13 mouse cellular contexts compared by ENCODE assay signal in the genomic region with DNA sequence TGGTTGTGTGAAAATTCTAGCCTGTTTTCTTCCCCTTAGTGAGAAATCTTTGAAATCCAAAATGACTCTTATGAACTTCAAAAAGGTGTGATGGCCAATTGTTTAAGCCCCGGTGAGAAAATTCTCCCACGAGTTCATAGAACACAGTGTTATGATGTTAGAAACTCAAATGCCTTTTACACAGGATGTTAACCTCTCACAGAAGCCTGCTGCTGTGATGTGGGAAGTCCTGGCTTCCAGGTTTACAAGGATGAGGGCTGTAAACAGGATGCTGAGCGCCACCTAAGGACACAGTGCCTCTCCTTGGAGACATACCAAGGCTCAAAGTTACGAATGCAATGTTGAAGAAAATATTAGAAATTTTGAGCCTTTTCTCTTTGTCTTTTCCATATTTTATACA.
A peak's percentile ranks its signal among the peaks of the same experiment; 100 is the strongest.
DNase-seq lines count a peak whose midpoint lies in the region; ATAC-seq and TF ChIP-seq lines count a peak whose summit lies in the region.
"Had no signal": no experiment of that assay in that cellular context is flagged by ENCODE, and none has a peak within 500 bp of the region (broad histone marks: within the 10 kb centered on the region; RNA-seq: fewer than 3 reads in every experiment).

No protein-coding gene starts in this region.

- 34% methylated on average over 4 of the region's 4 CpGs for WGBS in kidney, embryonic 15.5 days
- WGBS in forebrain, embryonic 16.5 days = 81% methylated on average over 4 of the region's 4 CpGs

- no peaks in the 10 kb centered on the region for H3K9me3 ChIP-seq in kidney, embryonic 15.5 days (replicated peaks)
- no peaks in the 10 kb centered on the region for H3K9me3 ChIP-seq in forebrain, embryonic 16.5 days (ENCODE audit: control insufficient read depth, low read length)
- H3K9me3 ChIP-seq: forebrain, embryonic 15.5 days; liver, embryonic 12.5 days; neural tube, embryonic 13.5 days had no signal

- H3K4me1 ChIP-seq in kidney, embryonic 15.5 days = no peaks in the 10 kb centered on the region
- H3K4me1 ChIP-seq in forebrain, embryonic 16.5 days (replicated peaks; ENCODE audit: control insufficient read depth, insufficient read depth, low read length) = no peaks in the 10 kb centered on the region
- H3K4me1 ChIP-seq: forebrain, embryonic 15.5 days; liver, embryonic 12.5 days; neural tube, embryonic 13.5 days had no signal

- H3K9ac ChIP-seq in kidney, embryonic 15.5 days = no peak overlapping the region
- no peak overlapping the region for H3K9ac ChIP-seq in forebrain, embryonic 16.5 days (replicated peaks; ENCODE audit: low read depth, low read length)
- H3K9ac ChIP-seq: forebrain, embryonic 15.5 days; liver, embryonic 12.5 days; neural tube, embryonic 13.5 days had no signal

- ATAC-seq in kidney, embryonic 15.5 days (replicated peaks; ENCODE audit: low FRiP score) = no peak
- no peak for ATAC-seq in forebrain, embryonic 16.5 days
- ATAC-seq: forebrain, embryonic 15.5 days; inflammation-experienced regulatory T-cells, adult 6 months; liver, embryonic 12.5 days had no signal

- intact Hi-C loops in gastrocnemius, adult 2 months (cut with DNase I) = loop anchor here (2.0 kb wide), 2 partner anchors 155 to 221 kb away; no protein-coding TSS in a partner anchor

- no peak overlapping the region for H3K4me2 ChIP-seq in kidney, embryonic 15.5 days
- H3K4me2 ChIP-seq in forebrain, embryonic 16.5 days (ENCODE audit: low read length) = no peak overlapping the region
- H3K4me2 ChIP-seq: forebrain, embryonic 15.5 days; liver, embryonic 12.5 days; neural tube, embryonic 13.5 days had no signal

- peak; percentile 27; the same call in 1 of the 2 replicates for TF ChIP-seq CTCF in gastrocnemius, adult 2 months (IDR thresholded peaks at IDR 0.05)
- peak; percentile 34; the same call in 1 of the 2 replicates for TF ChIP-seq CTCF in layer of hippocampus, adult 2 months (conservative IDR thresholded peaks at IDR 0.05)

- DNase-seq in gastrocnemius, adult 2 months = no peak
- DNase-seq in gastrocnemius, postnatal 10 days = no peak
- DNase-seq in layer of hippocampus, adult 2 months (ENCODE audit: low spot score in 2 of 2) = no peak
- DNase-seq in layer of hippocampus, postnatal 25 days (ENCODE audit: extremely low spot score in 1 of 2, low spot score in 1 of 2) = no peak
- DNase-seq in skeletal muscle tissue, adult 2 months (ENCODE audit: low read depth, low spot score) = peak; percentile 14
- no peak for DNase-seq in spleen, adult 12 weeks (ENCODE audit: low spot score)
- DNase-seq: cerebellum, adult 18-20 months had no signal

- H3K27ac ChIP-seq in gastrocnemius, adult 2 months = peak overlapping the region; percentile 80
- H3K27ac ChIP-seq in layer of hippocampus, adult 2 months = peak overlapping the region; percentile 25; the same call in 1 of the 2 replicates
- H3K27ac ChIP-seq in kidney, embryonic 15.5 days = 0 out of 2 replicates have a peak overlapping the region, but pooled peaks have one; percentile 18
- no peak overlapping the region for H3K27ac ChIP-seq in forebrain, embryonic 16.5 days (ENCODE audit: low read length)
- H3K27ac ChIP-seq: forebrain, embryonic 15.5 days; liver, embryonic 12.5 days; neural tube, embryonic 13.5 days had no signal

- no peaks in the 10 kb centered on the region for H3K36me3 ChIP-seq in kidney, embryonic 15.5 days
- no peaks in the 10 kb centered on the region for H3K36me3 ChIP-seq in forebrain, embryonic 16.5 days (ENCODE audit: control insufficient read depth, insufficient read depth)
- H3K36me3 ChIP-seq: forebrain, embryonic 15.5 days; liver, embryonic 12.5 days; neural tube, embryonic 13.5 days had no signal

- H3K27me3 ChIP-seq in kidney, embryonic 15.5 days = no peaks in the 10 kb centered on the region
- H3K27me3 ChIP-seq in forebrain, embryonic 16.5 days (replicated peaks; ENCODE audit: control insufficient read depth, insufficient read depth, low read length) = no peaks in the 10 kb centered on the region
- H3K27me3 ChIP-seq: forebrain, embryonic 15.5 days; liver, embryonic 12.5 days; neural tube, embryonic 13.5 days had no signal

- H3K4me3 ChIP-seq in gastrocnemius, adult 2 months = peak overlapping the region; percentile 13; the same call in 1 of the 2 replicates
- no peak overlapping the region for H3K4me3 ChIP-seq in layer of hippocampus, adult 2 months
- H3K4me3 ChIP-seq in kidney, embryonic 15.5 days (replicated peaks) = no peak overlapping the region
- no peak overlapping the region for H3K4me3 ChIP-seq in forebrain, embryonic 16.5 days (replicated peaks; ENCODE audit: low read length)
- H3K4me3 ChIP-seq: forebrain, embryonic 15.5 days; liver, embryonic 12.5 days; neural tube, embryonic 13.5 days had no signal
